Mouse (Mus musculus): ENCODE results near the gene Atp6v0d1. TPM values are rescaled to one million over a fixed set of nuclear protein-coding genes. Genes with fewer than 3 reads are reported as not detected.

Atp6v0d1 gene
- polyA plus RNA-seq, 1 experiment from 2014 or later: 110 TPM

DNA sequence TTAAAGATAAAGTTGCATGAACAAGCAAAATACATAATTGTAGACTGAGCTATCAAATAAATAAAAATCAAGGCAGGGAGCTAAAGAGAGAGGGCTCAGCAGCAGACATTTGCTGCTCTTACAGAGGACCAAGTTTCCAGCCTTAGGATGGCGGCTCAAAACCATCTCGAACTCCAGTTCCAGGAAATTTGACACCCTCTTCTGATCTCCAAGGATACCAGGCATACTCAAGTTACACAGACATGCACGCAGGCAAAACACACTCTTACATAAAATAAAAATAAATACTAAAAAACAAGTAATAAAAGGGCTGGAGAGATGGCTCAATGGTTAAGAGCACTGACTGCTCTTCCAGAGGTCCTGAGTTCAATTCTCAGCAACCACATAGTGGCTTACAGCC is 72.4 kb downstream of the Atp6v0d1 start:
- Histone ChIP-seq H3K4me3 (no peak overlapping the region), H3K27ac (replicated peaks) (no peak overlapping the region), H3K4me2 (replicated peaks) (no peak overlapping the region), H3K9ac (replicated peaks) (no peak overlapping the region), H3K27me3 (0 out of 2 replicates have a peak, but pooled peaks cover 6% of the 10 kb centered on the region), H3K4me1 (peaks cover 27% of the 10 kb centered on the region), H3K36me3 (no peaks in the 10 kb centered on the region), H3K9me3 (no peaks in the 10 kb centered on the region)
- ATAC-seq (ENCODE audit: low FRiP score, low read depth): no peak
- 67% methylated on average over 3 of the region's 3 CpGs for whole genome bisulfite sequencing

DNA sequence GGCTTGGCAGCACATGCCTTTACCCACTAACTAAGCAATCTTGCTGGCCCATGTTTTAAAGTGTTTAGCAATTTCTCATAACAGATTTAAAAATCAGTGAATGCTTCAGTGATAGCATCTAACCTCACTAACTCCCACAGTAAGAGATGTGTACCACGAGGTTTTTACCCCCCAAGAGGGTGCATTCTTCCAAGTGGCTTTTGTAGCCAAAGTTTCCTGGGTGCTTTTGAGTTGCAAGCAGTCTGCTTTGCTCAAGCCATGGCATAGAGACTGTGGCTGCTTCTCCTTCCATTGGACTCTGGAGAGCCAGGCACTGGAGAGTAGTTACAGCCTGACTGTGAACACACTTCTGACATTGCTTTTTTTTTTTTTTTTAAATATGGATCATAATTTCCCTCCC is 76.6 kb downstream of the Atp6v0d1 start:
- Histone ChIP-seq H3K4me3 (no peak overlapping the region), H3K27ac (replicated peaks) (no peak overlapping the region), H3K27me3 (no peaks in the 10 kb centered on the region), H3K9me3 (no peaks in the 10 kb centered on the region), H3K4me1 (peaks cover under 1% of the 10 kb centered on the region; the same call in 1 of the 2 replicates), H3K36me3 (no peaks in the 10 kb centered on the region), H3K9ac (replicated peaks) (no peak overlapping the region), H3K4me2 (replicated peaks) (no peak overlapping the region)
- 46% methylated on average over 1 of the region's 1 CpGs for WGBS
- ATAC-seq (ENCODE audit: low FRiP score, low read depth): no peak

DNA sequence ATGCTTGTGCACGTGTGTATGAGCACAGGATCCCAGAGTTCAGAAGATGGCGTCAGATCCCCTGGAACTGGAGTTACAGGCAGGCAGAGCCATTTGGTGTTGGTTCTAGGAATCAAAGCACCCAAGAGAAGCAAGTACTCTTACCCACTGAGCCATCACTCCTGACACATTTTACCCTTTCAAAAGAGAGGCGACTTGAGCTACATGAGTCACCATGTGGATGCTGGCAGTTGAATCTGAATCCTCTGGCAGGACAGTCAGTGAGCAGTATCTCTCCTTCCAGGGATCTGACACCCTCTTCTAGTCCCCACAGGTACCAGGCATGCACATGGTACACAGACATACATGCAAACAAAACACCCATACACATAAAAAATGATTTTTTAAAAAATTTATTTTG is 77.8 kb downstream of the Atp6v0d1 start:
- H3K27me3 ChIP-seq: no peaks in the 10 kb centered on the region
- no peak overlapping the region for H3K9ac ChIP-seq (replicated peaks)
- no peaks in the 10 kb centered on the region for H3K36me3 ChIP-seq
- no peak for ATAC-seq (ENCODE audit: low FRiP score, low read depth)
- no peak overlapping the region for H3K27ac ChIP-seq (replicated peaks)
- no peak overlapping the region for H3K4me3 ChIP-seq
- H3K4me1 ChIP-seq: peaks cover 10% of the 10 kb centered on the region
- no peak overlapping the region for H3K4me2 ChIP-seq (replicated peaks)
- H3K9me3 ChIP-seq: no peaks in the 10 kb centered on the region
- WGBS: 69% methylated on average over 3 of the region's 3 CpGs

DNA sequence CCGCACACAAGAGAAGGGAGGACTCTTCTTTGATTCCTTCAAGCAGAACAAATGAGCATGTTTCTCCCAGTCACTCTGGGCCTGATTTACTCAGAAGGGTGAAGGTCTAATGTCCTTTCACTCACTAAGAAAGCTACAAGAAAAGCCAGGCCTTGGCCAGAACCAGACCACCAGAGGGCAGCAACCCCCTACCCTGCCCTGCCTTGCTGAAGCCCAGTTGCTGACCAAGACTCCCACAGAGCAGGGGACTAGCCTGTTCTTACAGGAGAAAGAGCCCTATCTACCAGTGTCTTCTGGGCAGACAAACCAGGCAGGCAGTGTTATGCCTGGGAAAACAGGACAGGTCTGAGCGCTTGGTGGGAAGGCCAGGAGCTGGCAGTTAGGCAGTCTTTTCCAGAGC is 81.5 kb downstream of the Atp6v0d1 start:
- no peak overlapping the region for H3K4me3 ChIP-seq
- peak; percentile 50; the same call in 1 of the 2 replicates for ATAC-seq (ENCODE audit: low FRiP score, low read depth)
- H3K36me3 ChIP-seq: 0 out of 2 replicates have a peak, but pooled peaks cover 2% of the 10 kb centered on the region
- peak overlapping the region; percentile 12 for H3K27ac ChIP-seq (replicated peaks)
- 26% methylated on average over 2 of the region's 2 CpGs for WGBS
- H3K9ac ChIP-seq (replicated peaks): no peak overlapping the region
- H3K4me2 ChIP-seq (replicated peaks): no peak overlapping the region
- no peaks in the 10 kb centered on the region for H3K27me3 ChIP-seq
- peaks cover 15% of the 10 kb centered on the region for H3K4me1 ChIP-seq
- H3K9me3 ChIP-seq: no peaks in the 10 kb centered on the region

DNA sequence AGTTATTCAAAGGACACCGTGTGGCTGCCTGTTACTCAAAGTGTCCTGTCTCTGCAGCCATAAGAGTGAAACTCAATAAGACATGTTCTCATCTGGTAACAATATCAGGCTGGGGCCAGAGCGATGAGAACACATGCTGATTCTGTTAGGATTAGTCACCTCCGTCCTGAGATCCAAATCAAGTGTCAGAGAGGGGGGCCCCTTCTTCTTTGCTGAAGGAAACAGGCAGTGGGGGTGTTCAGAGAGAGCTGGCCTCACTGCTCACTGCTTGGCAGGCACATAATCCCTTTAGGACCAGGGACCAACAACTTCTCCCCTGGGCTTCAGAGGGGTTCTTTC is 81.8 kb downstream of the Atp6v0d1 start:
- WGBS: 18% methylated on average over 3 of the region's 3 CpGs

DNA sequence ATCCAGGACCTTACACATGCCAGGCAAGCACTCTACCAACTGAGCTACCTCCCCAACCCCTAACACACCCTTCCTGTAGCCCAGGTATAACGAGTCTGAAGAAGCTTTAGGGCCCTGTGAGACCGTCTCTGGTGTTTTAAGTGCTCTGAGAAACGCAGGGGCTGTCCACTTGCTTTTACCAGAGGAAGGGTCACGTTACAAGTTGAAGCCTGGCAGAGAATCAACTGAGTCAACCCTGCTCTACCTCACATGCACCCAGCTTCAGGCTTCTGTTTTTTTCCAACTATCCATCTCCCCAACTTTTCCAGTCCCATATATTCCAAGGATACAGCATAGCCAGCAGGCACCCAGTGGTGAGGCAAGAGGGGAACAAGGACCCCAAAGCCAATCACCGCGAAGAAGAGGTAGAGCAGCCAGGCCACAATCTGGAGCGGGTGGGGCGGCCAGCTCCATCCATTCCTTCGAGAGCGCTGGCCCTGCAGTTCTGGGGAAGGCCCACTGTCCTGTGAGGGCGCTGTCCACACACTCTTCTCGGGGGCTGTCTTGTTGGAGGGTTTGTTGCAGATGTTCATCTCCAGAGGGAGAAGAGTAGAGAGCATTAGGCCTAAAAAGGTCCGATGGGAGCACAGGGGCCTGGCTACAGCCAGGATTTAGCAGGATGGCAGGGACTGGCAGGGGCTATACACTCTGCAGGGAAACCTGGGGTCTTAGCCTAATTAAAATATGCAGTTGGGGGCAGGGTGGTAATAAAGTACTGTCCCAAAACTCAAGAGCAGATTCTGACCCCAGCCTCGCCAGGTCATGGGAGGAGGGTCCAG is 82.4 kb downstream of the Atp6v0d1 start:
- ATAC-seq (ENCODE audit: low FRiP score, low read depth): peak; percentile 47; the same call in 1 of the 2 replicates
- H3K36me3 ChIP-seq: 0 out of 2 replicates have a peak, but pooled peaks cover 3% of the 10 kb centered on the region

More for the DNA sequence above, 81.8 kb downstream of the Atp6v0d1 start:
- ATAC-seq (ENCODE audit: low FRiP score, low read depth): peak; percentile 55; the same call in 1 of the 2 replicates
- H3K4me1 ChIP-seq: peaks cover 15% of the 10 kb centered on the region
- H3K4me2 ChIP-seq (replicated peaks): no peak overlapping the region
- peak overlapping the region; percentile 12 for H3K27ac ChIP-seq (replicated peaks)
- H3K9ac ChIP-seq (replicated peaks): no peak overlapping the region
- H3K4me3 ChIP-seq: no peak overlapping the region
- H3K27me3 ChIP-seq: no peaks in the 10 kb centered on the region
- H3K9me3 ChIP-seq: no peaks in the 10 kb centered on the region
- 0 out of 2 replicates have a peak, but pooled peaks cover 3% of the 10 kb centered on the region for H3K36me3 ChIP-seq

DNA sequence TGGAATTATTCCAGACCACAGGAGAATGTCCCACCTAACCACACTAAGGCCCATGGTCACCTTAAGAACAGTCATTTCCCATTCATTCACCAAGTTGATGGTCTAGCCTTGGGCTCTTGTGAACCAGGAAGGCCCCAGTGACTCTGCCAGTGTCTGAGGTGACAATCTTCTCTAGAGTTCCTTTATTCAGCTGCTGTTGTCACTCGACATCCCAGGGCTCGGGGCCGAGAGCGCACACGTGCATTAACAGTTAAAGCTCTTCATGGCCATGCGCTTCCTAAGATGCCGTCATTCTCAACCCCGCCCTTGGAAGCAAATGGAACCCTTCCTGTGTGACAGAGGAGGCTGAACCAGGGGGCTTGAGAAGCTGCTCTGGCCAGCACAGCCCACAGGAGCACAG is 83.7 kb downstream of the Atp6v0d1 start:
- Histone ChIP-seq H3K9ac (replicated peaks) (no peak overlapping the region), H3K9me3 (no peaks in the 10 kb centered on the region), H3K4me2 (replicated peaks) (no peak overlapping the region), H3K27ac (replicated peaks) (no peak overlapping the region), H3K36me3 (0 out of 2 replicates have a peak, but pooled peaks cover 3% of the 10 kb centered on the region), H3K4me1 (peaks cover 15% of the 10 kb centered on the region), H3K27me3 (no peaks in the 10 kb centered on the region), H3K4me3 (no peak overlapping the region)
- ATAC-seq (ENCODE audit: low FRiP score, low read depth): no peak
- 87% methylated on average over 8 of the region's 8 CpGs for WGBS

More for the DNA sequence above, 82.4 kb downstream of the Atp6v0d1 start:
- Histone ChIP-seq H3K9me3 (no peaks in the 10 kb centered on the region), H3K4me2 (replicated peaks) (no peak overlapping the region), H3K27ac (replicated peaks) (peak overlapping the region; percentile 12; the same call in 1 of the 2 replicates), H3K4me3 (no peak overlapping the region), H3K9ac (replicated peaks) (0 out of 2 replicates have a peak overlapping the region, but pooled peaks have one; percentile 15), H3K27me3 (no peaks in the 10 kb centered on the region), H3K4me1 (peaks cover 15% of the 10 kb centered on the region)
- 33% methylated on average over 14 of the region's 14 CpGs for WGBS

DNA sequence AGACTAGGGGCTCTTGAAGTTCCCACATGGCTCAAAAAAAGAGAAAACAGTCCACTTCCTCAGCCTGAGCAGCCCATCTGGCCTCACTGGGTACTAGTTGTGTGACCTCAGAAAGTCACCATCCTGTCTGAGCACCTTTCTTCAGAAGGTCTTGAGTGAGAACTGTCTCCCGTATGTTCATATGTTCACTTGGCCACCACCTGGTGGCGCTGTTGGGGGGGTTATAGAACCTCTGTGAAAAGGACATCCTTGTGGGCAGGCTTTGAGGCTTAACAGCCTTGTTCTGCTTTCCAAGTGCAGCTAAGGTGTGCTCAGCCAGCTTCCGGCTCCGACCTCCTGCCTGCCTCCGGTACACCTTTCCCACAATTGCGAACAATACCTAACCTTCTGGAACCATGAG is 84.4 kb downstream of the Atp6v0d1 start:
- H3K9ac ChIP-seq (replicated peaks): no peak overlapping the region
- H3K4me3 ChIP-seq: no peak overlapping the region
- H3K36me3 ChIP-seq: 0 out of 2 replicates have a peak, but pooled peaks cover 3% of the 10 kb centered on the region
- peaks cover 15% of the 10 kb centered on the region for H3K4me1 ChIP-seq
- H3K4me2 ChIP-seq (replicated peaks): no peak overlapping the region
- no peak for ATAC-seq (ENCODE audit: low FRiP score, low read depth)
- peak overlapping the region; percentile 49; the same call in 1 of the 2 replicates for H3K27ac ChIP-seq (replicated peaks)
- H3K9me3 ChIP-seq: no peaks in the 10 kb centered on the region
- H3K27me3 ChIP-seq: no peaks in the 10 kb centered on the region
- 67% methylated on average over 6 of the region's 6 CpGs for WGBS

DNA sequence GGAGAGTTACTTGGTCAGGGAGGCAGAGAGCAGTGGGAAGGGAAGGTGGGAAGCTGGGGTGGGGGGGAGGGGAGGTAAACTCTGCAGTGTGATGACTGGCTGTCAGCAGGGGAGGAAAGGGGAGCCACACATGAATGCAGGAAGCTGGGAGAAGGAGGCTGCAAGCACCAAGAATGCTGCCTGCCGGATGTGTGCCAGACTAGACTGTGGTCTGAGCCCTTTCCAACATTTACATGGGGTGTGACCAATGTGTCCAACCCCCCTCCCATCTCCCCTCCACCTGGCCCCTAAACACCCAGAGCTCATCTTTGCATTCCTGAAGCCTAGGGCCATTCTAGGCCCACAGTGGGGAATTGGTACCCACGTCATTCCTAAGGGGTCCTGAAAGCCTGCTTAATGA is 84.8 kb downstream of the Atp6v0d1 start:
- Histone ChIP-seq H3K27me3 (0 out of 2 replicates have a peak, but pooled peaks cover 4% of the 10 kb centered on the region), H3K9me3 (no peaks in the 10 kb centered on the region), H3K36me3 (0 out of 2 replicates have a peak, but pooled peaks cover 3% of the 10 kb centered on the region), H3K4me1 (peaks cover 15% of the 10 kb centered on the region), H3K27ac (replicated peaks) (peak overlapping the region; percentile 49), H3K4me2 (replicated peaks) (no peak overlapping the region), H3K9ac (replicated peaks) (no peak overlapping the region; the same call in 1 of the 2 replicates), H3K4me3 (no peak overlapping the region)
- 38% methylated on average over 2 of the region's 2 CpGs for WGBS
- ATAC-seq (ENCODE audit: low FRiP score, low read depth): no peak

DNA sequence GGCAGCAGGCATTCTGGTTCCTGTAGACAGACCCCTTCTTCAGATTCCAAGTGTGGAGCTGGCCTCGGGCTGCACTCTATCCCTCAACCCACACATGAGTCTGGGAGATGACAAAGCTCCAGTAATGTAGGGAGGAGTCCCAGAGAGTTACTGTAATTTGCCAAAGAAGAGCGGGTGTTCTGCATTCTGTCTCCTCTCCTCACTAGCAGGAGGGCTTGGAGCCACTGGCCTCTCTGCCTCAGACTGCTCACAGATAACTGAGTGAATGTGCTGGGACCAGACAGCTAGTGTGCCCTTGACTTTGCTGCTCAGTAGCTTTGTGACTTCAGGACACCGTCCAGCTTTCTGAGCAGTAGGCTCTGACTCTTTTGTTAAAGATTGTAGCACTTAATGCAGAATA is 88.1 kb downstream of the Atp6v0d1 start:
- Histone ChIP-seq H3K27me3 (peaks cover 28% of the 10 kb centered on the region), H3K4me2 (replicated peaks) (no peak overlapping the region), H3K9me3 (no peaks in the 10 kb centered on the region), H3K36me3 (0 out of 2 replicates have a peak, but pooled peaks cover 3% of the 10 kb centered on the region), H3K9ac (replicated peaks) (no peak overlapping the region), H3K4me1 (peaks cover 30% of the 10 kb centered on the region), H3K27ac (replicated peaks) (no peak overlapping the region), H3K4me3 (no peak overlapping the region)
- ATAC-seq (ENCODE audit: low FRiP score, low read depth): no peak
- 84% methylated on average over 3 of the region's 3 CpGs for WGBS

DNA sequence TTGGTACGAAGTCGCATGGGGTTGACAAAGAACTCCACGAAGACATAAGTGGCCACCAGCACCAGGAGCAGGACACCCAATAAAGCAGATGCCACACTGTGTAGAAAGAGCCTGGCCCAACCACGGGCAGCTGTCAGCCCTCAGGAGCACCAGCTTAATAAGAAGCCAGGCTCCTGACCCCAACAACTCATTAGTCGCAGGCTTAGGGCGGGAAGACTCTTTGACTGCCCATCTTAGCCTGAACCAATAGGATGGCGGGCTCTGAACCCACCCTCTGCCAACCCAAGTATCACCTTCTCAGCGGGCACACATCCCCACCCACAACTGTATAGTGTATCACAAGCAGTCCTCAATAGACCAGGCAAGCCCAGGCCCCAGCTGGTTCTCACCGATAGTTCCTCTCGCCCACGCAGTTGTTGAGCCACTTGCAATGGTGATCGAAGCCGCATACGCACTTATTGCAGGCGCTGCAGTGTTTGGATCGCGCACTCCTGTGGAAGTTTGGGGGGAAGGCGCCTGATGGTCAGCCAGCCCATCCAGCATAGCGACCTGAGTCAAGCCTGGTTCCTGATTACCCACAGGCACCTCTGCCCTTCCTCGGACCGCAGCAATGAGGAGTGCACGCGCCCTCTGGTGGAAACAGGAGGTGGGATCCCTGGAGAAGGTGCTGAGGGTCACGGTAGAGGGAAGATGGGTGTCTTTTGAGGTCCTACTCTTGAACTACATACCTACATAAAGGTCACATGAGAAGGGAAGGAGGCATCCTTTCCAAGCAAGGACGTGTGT is 89.0 kb downstream of the Atp6v0d1 start:
- H3K9me3 ChIP-seq: no peaks in the 10 kb centered on the region
- 0 out of 2 replicates have a peak overlapping the region, but pooled peaks have one; percentile 1 for H3K4me2 ChIP-seq (replicated peaks)
- no peak overlapping the region for H3K9ac ChIP-seq (replicated peaks)
- peaks cover 34% of the 10 kb centered on the region for H3K27me3 ChIP-seq
- H3K36me3 ChIP-seq: 0 out of 2 replicates have a peak, but pooled peaks cover 3% of the 10 kb centered on the region
- H3K27ac ChIP-seq (replicated peaks): no peak overlapping the region
- H3K4me1 ChIP-seq: peaks cover 36% of the 10 kb centered on the region
- no peak overlapping the region for H3K4me3 ChIP-seq
- WGBS: 43% methylated on average over 25 of the region's 25 CpGs
- ATAC-seq (ENCODE audit: low FRiP score, low read depth): peak; percentile 8; the same call in 1 of the 2 replicates
